Mouse (Mus musculus) lung, postnatal 0 days (tissue): ENCODE results near the gene Parp6. TPM values are rescaled to one million over a fixed set of nuclear protein-coding genes. Genes with fewer than 3 reads are reported as not detected.

Experiments
- ATAC-seq: fragments of 200-750 bp; cut with Nextera tagmentation; 2 replicates; pipeline ENCODE4 v1.8.0; 2017; ENCODE audit warnings: moderate library complexity
- DNase-seq: peaks from one replicate; pipeline ENCODE4 v3.0.0-alpha.2; 2016; ENCODE audit warnings: low spot score
- H3K27ac ChIP-seq: fragments of 300-500 bp; sonication (generic); 2 replicates; pipeline ENCODE4 v1.5.1; 2014; ENCODE audit warnings: antibody characterized with exemption, mild to moderate bottlenecking, low read length, mixed read lengths
- H3K27me3 ChIP-seq: fragments of 300-500 bp; sonication (generic); replicated peaks from 2 replicates; pipeline ENCODE4 v1.6.1; 2014; ENCODE audit warnings: low read length, mixed read lengths; ENCODE audit not compliant: insufficient read depth
- H3K36me3 ChIP-seq: fragments of 300-500 bp; sonication (generic); 2 replicates; pipeline ENCODE4 v1.6.1; 2014; ENCODE audit warnings: low read length, mixed read lengths; ENCODE audit not compliant: insufficient read depth
- H3K4me1 ChIP-seq: fragments of 300-500 bp; sonication (generic); 2 replicates; pipeline ENCODE4 v1.6.1; 2014; ENCODE audit warnings: antibody characterized with exemption, low read depth, low read length, mixed read lengths; ENCODE audit not compliant: insufficient read depth
- H3K4me2 ChIP-seq: fragments of 300-500 bp; sonication (generic); replicated peaks from 2 replicates; pipeline ENCODE4 v1.6.1; 2014; ENCODE audit warnings: low read depth, mild to moderate bottlenecking, low read length, moderate library complexity, mixed read lengths
- H3K4me3 ChIP-seq: fragments of 300-500 bp; sonication (generic); 2 replicates; pipeline ENCODE4 v1.5.1; 2014; ENCODE audit warnings: low read depth, low read length
- H3K9ac ChIP-seq: fragments of 300-500 bp; sonication (generic); replicated peaks from 2 replicates; pipeline ENCODE4 v1.6.1; 2014; ENCODE audit warnings: low read depth, mild to moderate bottlenecking
- H3K9me3 ChIP-seq: fragments of 300-500 bp; sonication (generic); 2 replicates; pipeline ENCODE4 v1.6.1; 2016; ENCODE audit warnings: low read length, mixed read lengths
- CTCF ChIP-seq: IDR thresholded peaks from 2 replicates; pipeline ENCODE4 v1.5.1; 2016; ENCODE audit warnings: antibody characterized with exemption, mild to moderate bottlenecking
- EP300 ChIP-seq: IDR thresholded peaks from 2 replicates; pipeline ENCODE4 v1.6.1; 2016; ENCODE audit warnings: antibody characterized with exemption, mild to moderate bottlenecking, control low read depth
- WGBS: fragments of 180-500 bp; shearing (Covaris S2); extraction: QIAGEN DNeasy Blood & Tissue Kit; methylation state at CpG from one replicate; pipeline ENCODE4 v1.1.7; 2014; 5-methylcytosine and 5-hydroxymethylcytosine counted together
- polyA plus RNA-seq: library from polyadenylated mRNA; unstranded; fragments of >200 nt; fragmentation: Nextera tagmentation; extraction: Ambion mirVana; gene quantifications from 2 replicates; pipeline ENCODE4 v1.2.1, GENCODE M21; 2015

The Parp6 gene
- polyA plus RNA-seq, 1 experiment from 2014 or later: 18.3 TPM

- Histone ChIP-seq H3K27me3 (no peaks in the 10 kb centered on the region), H3K9me3 (no peaks in the 10 kb centered on the region), H3K4me3 (no peak overlapping the region), H3K9ac (no peak overlapping the region), H3K4me2 (no peak overlapping the region), H3K36me3 (peaks cover 11% of the 10 kb centered on the region), H3K4me1 (peaks cover 5% of the 10 kb centered on the region; the same call in 1 of the 2 replicates), H3K27ac (no peak overlapping the region)
- ATAC-seq (no peak), DNase-seq (peak; percentile 52)
- 11% methylated on average over 3 of the region's 3 CpGs for WGBS
- TF ChIP-seq EP300 (no peak), CTCF (no peak)
Observed at GRCm38 (mm10) chr9:59653371-59653770, 36.3 kb downstream of the Parp6 start.

GRCm38 (mm10) chr9:59654450-59654983 is 37.4 kb downstream of the Parp6 start:
- no peaks in the 10 kb centered on the region for H3K27me3 ChIP-seq
- DNase-seq: no peak
- H3K27ac ChIP-seq: no peak overlapping the region
- H3K4me2 ChIP-seq: no peak overlapping the region
- H3K36me3 ChIP-seq: peaks cover 2% of the 10 kb centered on the region
- H3K9me3 ChIP-seq: no peaks in the 10 kb centered on the region
- 77% methylated on average over 2 of the region's 2 CpGs for WGBS
- no peak for ATAC-seq
- H3K4me3 ChIP-seq: no peak overlapping the region
- H3K9ac ChIP-seq: no peak overlapping the region
- peaks cover 5% of the 10 kb centered on the region for H3K4me1 ChIP-seq
- TF ChIP-seq EP300 (no peak), CTCF (no peak)

GRCm38 (mm10) chr9:59655958-59656634 is 39.0 kb downstream of the Parp6 start, which contains the start of gene Pkm:
Gene Pkm (plus strand): TSS chr9:59656368.
- Histone ChIP-seq H3K4me2 (peak within 1 kb of the TSS; percentile 83), H3K9ac (peak within 1 kb of the TSS; percentile 52), H3K27ac (peak within 1 kb of the TSS; percentile 86), H3K27me3 (no peaks in the 10 kb centered on the region), H3K4me1 (peaks cover 12% of the 10 kb centered on the region), H3K9me3 (no peaks in the 10 kb centered on the region), H3K4me3 (peak within 1 kb of the TSS; percentile 64), H3K36me3 (no peaks in the 10 kb centered on the region)
- TF ChIP-seq EP300 (no peak; the same call in none of the 2 replicates), CTCF (peak; percentile 59)
- ATAC-seq (peak; percentile 92), DNase-seq (peak; percentile 98)
- WGBS: under 1% methylated on average over 43 of the region's 46 CpGs

- peak overlapping the region; percentile 52 for H3K9ac ChIP-seq
- peak overlapping the region; percentile 86 for H3K27ac ChIP-seq
- whole genome bisulfite sequencing: under 1% methylated on average over 56 of the region's 65 CpGs
- H3K27me3 ChIP-seq: no peaks in the 10 kb centered on the region
- H3K36me3 ChIP-seq: no peaks in the 10 kb centered on the region
- DNase-seq (peak; percentile 79), ATAC-seq (peak; percentile 4; the same call in 1 of the 2 replicates)
- H3K4me1 ChIP-seq: peaks cover 16% of the 10 kb centered on the region
- no peak for TF ChIP-seq EP300
- peak; percentile 65 for TF ChIP-seq CTCF
- H3K9me3 ChIP-seq: no peaks in the 10 kb centered on the region
- H3K4me2 ChIP-seq: peak overlapping the region; percentile 83
- peak overlapping the region; percentile 64 for H3K4me3 ChIP-seq
Observed at GRCm38 (mm10) chr9:59656635-59657617, 39.8 kb downstream of the Parp6 start.

GRCm38 (mm10) chr9:59658146-59658545 is 41.1 kb downstream of the Parp6 start:
- no peaks in the 10 kb centered on the region for H3K9me3 ChIP-seq
- no peaks in the 10 kb centered on the region for H3K36me3 ChIP-seq
- peak overlapping the region; percentile 64 for H3K4me3 ChIP-seq
- peak overlapping the region; percentile 83 for H3K4me2 ChIP-seq
- ATAC-seq (no peak), DNase-seq (no peak)
- H3K27me3 ChIP-seq: no peaks in the 10 kb centered on the region
- no peak for TF ChIP-seq EP300
- TF ChIP-seq CTCF: no peak
- WGBS: 9% methylated on average over 4 of the region's 4 CpGs
- H3K4me1 ChIP-seq: peaks cover 16% of the 10 kb centered on the region
- 0 out of 2 replicates have a peak overlapping the region, but pooled peaks have one; percentile 32 for H3K27ac ChIP-seq
- no peak overlapping the region for H3K9ac ChIP-seq
